Mouse (Mus musculus) heart, postnatal 0 days (tissue): ENCODE data around the gene Ncf4. TPM values are rescaled to one million over a fixed set of nuclear protein-coding genes. Genes with fewer than 3 reads are reported as not detected.
A peak's percentile ranks its signal among the peaks of the same experiment; 100 is the strongest.

ENCODE experiments used
- ATAC-seq: fragments of 200-750 bp; cut with Nextera tagmentation; 2 replicates; pipeline ENCODE4 v1.8.0; 2017; ENCODE audit warnings: low read depth, moderate number of reproducible peaks, moderate library complexity; ENCODE audit not compliant: insufficient read depth
- DNase-seq: peaks from one replicate; pipeline ENCODE4 v3.0.0-alpha.2; 2016; ENCODE audit warnings: low spot score
- H3K27ac ChIP-seq: fragments of 300-500 bp; sonication (generic); 2 replicates; pipeline ENCODE4 v1.5.1; 2014; ENCODE audit warnings: low read depth, mild to moderate bottlenecking
- H3K27me3 ChIP-seq: fragments of 300-500 bp; sonication (generic); 2 replicates; pipeline ENCODE4 v1.6.1; 2014; ENCODE audit warnings: low read length, mixed read lengths; ENCODE audit not compliant: control insufficient read depth, insufficient read depth
- H3K36me3 ChIP-seq: fragments of 300-500 bp; sonication (generic); replicated peaks from 2 replicates; pipeline ENCODE4 v1.6.1; 2014; ENCODE audit warnings: low read length, mixed read lengths; ENCODE audit not compliant: control insufficient read depth, insufficient read depth
- H3K4me1 ChIP-seq: fragments of 300-500 bp; sonication (generic); 2 replicates; pipeline ENCODE4 v1.6.1; 2014; ENCODE audit warnings: antibody characterized with exemption; ENCODE audit not compliant: control insufficient read depth, insufficient read depth
- H3K4me2 ChIP-seq: fragments of 300-500 bp; sonication (generic); 2 replicates; pipeline ENCODE4 v1.6.1; 2014; ENCODE audit warnings: low read depth, mild to moderate bottlenecking, low read length, moderate library complexity
- H3K4me3 ChIP-seq: fragments of 300-500 bp; sonication (generic); 2 replicates; pipeline ENCODE4 v1.5.1; 2014; ENCODE audit warnings: low read depth, low read length
- H3K9ac ChIP-seq: fragments of 300-500 bp; sonication (generic); replicated peaks from 2 replicates; pipeline ENCODE4 v1.6.1; 2014; ENCODE audit warnings: low read depth, low read length, mixed read lengths
- H3K9me3 ChIP-seq: fragments of 300-500 bp; sonication (generic); replicated peaks from 2 replicates; pipeline ENCODE4 v1.6.1; 2016; ENCODE audit warnings: low read length; ENCODE audit not compliant: control insufficient read depth
- CTCF ChIP-seq: IDR thresholded peaks from 2 replicates; pipeline ENCODE4 v1.5.1; 2016; ENCODE audit warnings: antibody characterized with exemption, control low read depth, low read depth
- EP300 ChIP-seq: IDR thresholded peaks from 2 replicates; pipeline ENCODE4 v1.6.1; 2016; ENCODE audit warnings: antibody characterized with exemption, low read depth
- WGBS: fragments of 180-500 bp; shearing (Covaris S2); extraction: QIAGEN DNeasy Blood & Tissue Kit; methylation state at CpG from one replicate; pipeline ENCODE4 v1.1.7; 2014; 5-methylcytosine and 5-hydroxymethylcytosine counted together
- polyA plus RNA-seq: library from polyadenylated mRNA; unstranded; fragments of >200 nt; fragmentation: Nextera tagmentation; extraction: Ambion mirVana; gene quantifications from 2 replicates; pipeline ENCODE4 v1.2.1, GENCODE M21; 2015
- total RNA-seq: library from RNA; depleted of rRNA; stranded (reverse); fragments of >200 nt; gene quantifications from 2 replicates; pipeline ENCODE4 v1.2.3, GENCODE M21; 2014; ENCODE audit warnings: low replicate concordance

The Ncf4 gene
- total and polyA plus RNA-seq, 2 experiments from 2014 or later, result 1.3 to 1.5 TPM

DNA sequence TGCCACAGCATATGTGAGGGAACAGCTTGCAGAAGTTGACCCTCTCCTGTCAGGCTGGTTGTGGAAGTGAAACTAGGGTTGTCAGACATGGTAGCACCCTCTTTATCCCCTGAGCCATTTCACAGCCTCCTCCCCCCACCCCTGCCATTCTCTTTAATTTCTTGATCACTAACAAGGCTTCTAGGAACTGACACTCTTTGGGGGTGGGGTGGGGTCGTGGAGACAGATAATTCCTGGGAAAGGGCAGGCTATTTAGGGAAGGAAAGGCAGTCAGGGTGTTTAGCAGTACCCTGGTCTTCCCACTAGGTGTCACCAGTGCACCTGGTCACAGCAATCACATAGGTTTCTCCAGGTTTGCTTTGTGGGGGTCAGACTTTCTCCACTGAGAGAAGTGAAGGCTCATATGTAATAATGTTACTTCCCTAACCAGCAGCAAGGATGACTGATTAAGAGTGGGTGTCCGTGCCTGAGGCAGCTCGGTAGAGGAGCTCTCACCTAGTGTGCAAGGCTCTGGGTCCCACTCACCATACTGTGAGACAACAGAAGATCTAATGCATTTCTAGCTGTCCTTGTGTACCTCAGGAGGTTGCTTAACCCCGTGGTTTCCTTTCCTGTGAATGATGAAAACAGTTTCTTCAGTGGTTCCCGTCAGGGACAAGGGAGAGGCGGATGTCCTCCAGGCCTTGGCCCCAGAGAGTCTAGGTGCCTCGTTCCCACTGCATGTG is 12.9 kb downstream of the Ncf4 start:
- WGBS, result 28% methylated on average over 7 of the region's 7 CpGs
- no peaks in the 10 kb centered on the region for H3K4me1 ChIP-seq
- peak overlapping the region; percentile 78 for H3K27ac ChIP-seq
- H3K4me2 ChIP-seq, result no peak overlapping the region
- ATAC-seq (peak; percentile 25; the same call in 1 of the 2 replicates), DNase-seq (peak; percentile 57)
- H3K27me3 ChIP-seq, result peaks cover 19% of the 10 kb centered on the region; the same call in 1 of the 2 replicates
- TF ChIP-seq EP300 (no peak; the same call in 1 of the 2 replicates), CTCF (peak; percentile 88)
- no peaks in the 10 kb centered on the region for H3K9me3 ChIP-seq
- no peak overlapping the region for H3K9ac ChIP-seq
- no peak overlapping the region for H3K4me3 ChIP-seq
- H3K36me3 ChIP-seq, result no peaks in the 10 kb centered on the region

DNA sequence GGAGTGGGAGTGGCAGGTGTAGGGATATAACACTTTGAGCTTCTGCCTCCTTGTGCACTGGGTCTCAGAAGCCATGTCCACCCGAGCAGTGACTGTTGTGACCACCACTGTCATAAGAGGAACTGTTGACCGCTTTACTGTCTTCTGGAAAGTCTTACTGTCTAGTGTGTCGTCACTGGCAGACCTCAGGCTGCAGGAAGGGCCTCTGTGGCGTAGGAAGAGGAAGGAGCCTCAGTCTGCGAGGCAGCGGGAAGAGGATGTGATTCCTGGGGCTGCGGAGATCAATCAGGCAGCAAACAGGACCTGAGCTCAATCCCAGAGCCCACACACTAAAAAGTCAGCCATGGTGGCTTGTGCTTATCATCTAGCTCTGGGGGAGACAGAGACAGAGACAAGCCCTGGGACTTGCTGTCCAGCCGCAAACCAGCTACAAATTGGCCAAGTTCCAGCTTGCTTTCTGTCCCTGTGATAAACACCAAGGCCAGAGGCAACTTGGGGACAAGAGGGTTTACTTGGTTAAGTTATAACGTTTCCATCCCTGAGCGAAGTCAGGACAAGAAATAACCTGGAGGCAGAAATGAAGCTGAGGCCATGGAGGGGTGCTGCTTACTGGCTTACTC is 13.8 kb downstream of the Ncf4 start:
- no peak for TF ChIP-seq CTCF
- TF ChIP-seq EP300, result no peak
- H3K4me1 ChIP-seq, result no peaks in the 10 kb centered on the region
- H3K27ac ChIP-seq, result peak overlapping the region; percentile 78
- H3K9ac ChIP-seq, result no peak overlapping the region
- DNase-seq, result peak; percentile 30
- 47% methylated on average over 10 of the region's 10 CpGs for WGBS
- H3K9me3 ChIP-seq, result no peaks in the 10 kb centered on the region
- peaks cover 19% of the 10 kb centered on the region; the same call in 1 of the 2 replicates for H3K27me3 ChIP-seq
- no peak overlapping the region for H3K4me2 ChIP-seq
- H3K4me3 ChIP-seq, result no peak overlapping the region
- H3K36me3 ChIP-seq, result no peaks in the 10 kb centered on the region
- ATAC-seq, result peak; percentile 54

DNA sequence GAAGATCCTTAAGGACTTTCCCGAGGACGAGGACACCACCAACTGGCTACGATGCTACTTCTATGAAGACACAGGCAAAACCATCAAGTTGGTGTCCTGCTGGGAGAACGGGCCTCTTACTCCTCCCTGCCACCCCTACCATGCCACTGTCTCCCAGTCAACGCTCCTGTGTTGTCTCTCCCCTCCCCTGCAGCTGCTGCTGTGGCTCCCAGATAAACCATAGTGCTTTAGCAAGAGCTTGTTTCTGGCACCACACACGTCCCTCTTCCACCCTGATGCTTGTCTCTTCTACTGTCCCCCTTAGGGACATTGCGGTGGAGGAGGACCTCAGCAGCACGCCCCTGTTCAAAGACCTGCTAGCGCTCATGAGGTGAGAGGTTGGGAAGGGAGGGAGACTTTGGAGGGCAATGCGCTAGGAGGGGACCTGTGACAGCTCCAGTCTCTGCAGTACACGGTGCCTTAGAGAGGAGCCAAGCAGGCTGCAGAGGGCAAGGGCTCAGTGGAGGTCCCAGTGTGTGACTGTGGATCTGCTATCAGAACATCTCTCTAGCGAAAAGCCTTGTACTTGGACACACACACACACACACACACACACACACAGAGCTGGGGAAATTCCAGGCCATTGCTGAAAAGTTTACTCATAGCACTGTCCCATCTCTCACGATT is 16.2 kb downstream of the Ncf4 start:
- 56% methylated on average over 13 of the region's 13 CpGs for WGBS
- no peak overlapping the region for H3K4me2 ChIP-seq

DNA sequence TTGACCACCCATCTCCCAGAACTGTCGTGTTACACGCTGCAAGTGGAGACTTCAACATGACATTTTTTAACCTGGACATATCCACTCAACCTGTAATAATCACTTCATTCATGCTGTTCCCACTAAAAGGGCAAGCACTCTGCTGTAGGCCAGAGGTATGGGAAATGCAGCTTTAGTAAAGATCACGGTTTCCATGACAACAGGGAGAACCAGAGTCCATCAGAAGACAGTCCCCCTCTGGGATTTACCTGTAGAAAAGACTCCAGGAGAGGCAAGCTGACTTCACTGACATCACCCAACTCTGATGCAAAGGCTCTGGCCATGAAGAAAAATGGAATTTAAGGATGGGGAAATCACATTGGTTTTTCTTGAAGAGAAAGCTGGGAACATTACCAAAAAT is 18.7 kb downstream of the Ncf4 start:
- H3K27me3 ChIP-seq, result no peaks in the 10 kb centered on the region
- no peak for TF ChIP-seq EP300
- no peak for TF ChIP-seq CTCF
- no peak for ATAC-seq
- 58% methylated on average over 3 of the region's 3 CpGs for WGBS
- H3K27ac ChIP-seq, result no peak overlapping the region
- no peak for DNase-seq
- H3K4me2 ChIP-seq, result no peak overlapping the region
- no peak overlapping the region for H3K4me3 ChIP-seq
- H3K9ac ChIP-seq, result no peak overlapping the region
- H3K9me3 ChIP-seq, result no peaks in the 10 kb centered on the region
- no peaks in the 10 kb centered on the region for H3K36me3 ChIP-seq
- H3K4me1 ChIP-seq, result no peaks in the 10 kb centered on the region

More for the DNA sequence above, 16.2 kb downstream of the Ncf4 start:
- Histone ChIP-seq H3K9ac (no peak overlapping the region), H3K4me3 (no peak overlapping the region), H3K27ac (no peak overlapping the region), H3K4me1 (no peaks in the 10 kb centered on the region), H3K27me3 (no peaks in the 10 kb centered on the region), H3K9me3 (no peaks in the 10 kb centered on the region), H3K36me3 (no peaks in the 10 kb centered on the region)
- no peak for TF ChIP-seq EP300
- TF ChIP-seq CTCF, result no peak
- ATAC-seq (no peak), DNase-seq (no peak)

DNA sequence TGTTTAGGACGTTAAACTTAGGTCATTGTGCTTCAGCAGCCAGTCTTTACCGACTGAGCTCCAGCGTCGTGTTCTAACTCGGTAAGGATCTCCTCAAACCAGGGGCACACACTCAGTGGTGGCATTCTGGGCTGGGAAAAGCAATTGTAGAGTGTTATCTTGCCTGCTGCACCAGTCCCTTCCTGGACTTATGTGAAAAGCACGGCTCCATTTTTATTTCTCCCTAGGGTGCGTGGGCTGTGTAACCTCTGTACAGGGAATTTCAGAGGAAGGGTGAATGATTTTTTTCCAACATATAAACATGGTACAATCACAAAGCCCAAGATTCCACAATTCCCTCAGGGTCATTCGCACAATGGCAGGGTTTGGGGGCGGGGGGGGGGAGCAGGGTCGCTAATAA is 22.8 kb downstream of the Ncf4 start:
- 56% methylated on average over 10 of the region's 10 CpGs for WGBS
- no peak for DNase-seq
- peak; percentile 53; the same call in 1 of the 2 replicates for ATAC-seq
- Histone ChIP-seq H3K4me2 (no peak overlapping the region), H3K4me3 (no peak overlapping the region), H3K27ac (peak overlapping the region; percentile 74), H3K27me3 (no peaks in the 10 kb centered on the region), H3K9me3 (no peaks in the 10 kb centered on the region), H3K9ac (no peak overlapping the region), H3K36me3 (no peaks in the 10 kb centered on the region), H3K4me1 (no peaks in the 10 kb centered on the region)
- TF ChIP-seq EP300 (0 out of 2 replicates have a peak, but pooled peaks have one; percentile 21), CTCF (no peak)
